Mouse (Mus musculus): ENCODE measurements around the gene 1700020L24Rik. TPM values are rescaled to one million over a fixed set of nuclear protein-coding genes. Genes with fewer than 3 reads are reported as not detected.

1700020L24Rik gene
- total RNA-seq, 2 experiments from 2014 or later: not detected

GRCm38 (mm10) chr11:83473235-83474016, 35.9 kb downstream of the 1700020L24Rik start:
- no peak for DNase-seq

Other genes with a start within 250 kb of the 1700020L24Rik start
- gene Slfn3, start 246.3 kb upstream of the 1700020L24Rik start, total RNA-seq (2021): under 1 TPM; 0.38 to 0.45 TPM
- gene Slfn14, start 151.0 kb upstream of the 1700020L24Rik start, total RNA-seq (2021): not detected
- 100 to 1,000 TPM; 329 to 361 TPM for gene Ap2b1, start 138.7 kb upstream of the 1700020L24Rik start, total RNA-seq (2021)
- 1 to 10 TPM; 7.9 to 9.9 TPM for gene Pex12, start 135.1 kb upstream of the 1700020L24Rik start, total RNA-seq (2021)
- gene Rasl10b, start 28.5 kb upstream of the 1700020L24Rik start, total RNA-seq (2021): 100 to 1,000 TPM; 223 to 227 TPM
- under 1 TPM; 0.12 to 0.15 TPM for gene Gas2l2, start 8.2 kb upstream of the 1700020L24Rik start, total RNA-seq (2021)
- gene Mmp28, start 25.4 kb downstream of the 1700020L24Rik start, total RNA-seq (2021): 1 to 10 TPM; 2.9 to 4.0 TPM
- 10 to 100 TPM; 75.0 to 77.4 TPM for gene Taf15, start 35.4 kb downstream of the 1700020L24Rik start, total RNA-seq (2021)
- gene Heatr9, start 84.5 kb downstream of the 1700020L24Rik start, total RNA-seq (2021): not detected
- gene Ccl5, start 92.8 kb downstream of the 1700020L24Rik start, total RNA-seq (2021): not detected
- 1 to 10 TPM; 4.6 to 5.2 TPM for gene Ccl9, start 141.0 kb downstream of the 1700020L24Rik start, total RNA-seq (2021)
- 1 to 10 TPM in 1 of 2 experiments, under 1 TPM in 1; 0.82 to 2.0 TPM for gene Ccl6, start 155.4 kb downstream of the 1700020L24Rik start, total RNA-seq (2021)
- gene Rpl9-ps1, start 207.9 kb downstream of the 1700020L24Rik start, total RNA-seq (2021): not detected
- gene Ccl3, start 211.7 kb downstream of the 1700020L24Rik start, total RNA-seq (2021): not detected
- not detected for gene Ccl4, start 224.9 kb downstream of the 1700020L24Rik start, total RNA-seq (2021)

All from layer of hippocampus, postnatal 36 days (tissue).